Comparison of ENCODE assay signal across 29 mouse cellular contexts in the genomic region with DNA sequence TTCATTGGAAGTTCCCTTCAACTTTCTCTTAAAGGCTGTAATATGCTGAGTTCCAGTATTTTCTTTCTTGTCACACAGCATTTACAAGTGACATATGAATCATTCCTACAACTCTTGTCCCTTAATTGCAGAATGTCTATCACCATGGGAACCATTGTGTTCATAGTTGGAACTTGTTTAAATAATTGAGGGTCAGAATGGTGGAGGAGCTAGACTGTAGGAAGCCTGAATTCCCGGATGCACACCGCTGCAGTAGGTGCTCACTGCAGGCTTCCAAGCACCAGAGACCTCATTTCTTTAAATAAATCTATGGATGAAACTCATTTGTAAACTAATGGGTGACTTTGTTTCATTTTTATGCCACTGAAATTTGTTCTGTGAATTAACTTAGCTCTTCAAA.
DNase-seq lines count a peak whose midpoint lies in the region; ATAC-seq and TF ChIP-seq lines count a peak whose summit lies in the region.
"Had no signal": no experiment of that assay in that cellular context is flagged by ENCODE, and none has a peak within 500 bp of the region (broad histone marks: within the 10 kb centered on the region; RNA-seq: fewer than 3 reads in every experiment).

No protein-coding gene starts in this region.

- peak; percentile 21 for ATAC-seq in frontal cortex, adult (ENCODE audit: low TSS enrichment)
- ATAC-seq in forebrain, embryonic 16.5 days: peak; percentile 50; the same call in 1 of the 2 replicates
- no peak for ATAC-seq in hindbrain, embryonic 14.5 days (ENCODE audit: low FRiP score)
- ATAC-seq: intestine, embryonic 16.5 days; Patski had no signal

- TF ChIP-seq CTCF in kidney, adult 2 months (conservative IDR thresholded peaks at IDR 0.05; ENCODE audit: insufficient read depth, insufficient read length, low read depth, low read length): no peak

- H3K4me2 ChIP-seq in forebrain, embryonic 16.5 days (ENCODE audit: low read length): no peak overlapping the region
- no peak overlapping the region for H3K4me2 ChIP-seq in hindbrain, embryonic 14.5 days (replicated peaks)
- H3K4me2 ChIP-seq: embryonic facial prominence, embryonic 15.5 days; heart, embryonic 11.5 days; hindbrain, embryonic 12.5 days; limb, embryonic 12.5 days; liver, embryonic 15.5 days; lung, embryonic 15.5 days; stomach, embryonic 15.5 days had no signal

- H3K4me1 ChIP-seq in forebrain, embryonic 16.5 days (replicated peaks; ENCODE audit: control insufficient read depth, insufficient read depth, low read length): peaks cover 20% of the 10 kb centered on the region
- no peaks in the 10 kb centered on the region for H3K4me1 ChIP-seq in kidney, adult 2 months (ENCODE audit: control insufficient read depth, insufficient read depth, low read length)
- peaks cover 35% of the 10 kb centered on the region for H3K4me1 ChIP-seq in hindbrain, embryonic 14.5 days (replicated peaks; ENCODE audit: control insufficient read depth, insufficient read depth, low read length)

- H3K27me3 ChIP-seq in forebrain, embryonic 16.5 days (replicated peaks; ENCODE audit: control insufficient read depth, insufficient read depth, low read length): no peaks in the 10 kb centered on the region
- H3K27me3 ChIP-seq in kidney, adult 2 months (replicated peaks; ENCODE audit: control insufficient read depth, insufficient read depth, low read length): no peaks in the 10 kb centered on the region
- no peaks in the 10 kb centered on the region for H3K27me3 ChIP-seq in hindbrain, embryonic 14.5 days (ENCODE audit: control insufficient read depth, insufficient read depth, low read length)
- H3K27me3 ChIP-seq: embryonic facial prominence, embryonic 15.5 days; hindbrain, embryonic 12.5 days; limb, embryonic 12.5 days; liver, embryonic 15.5 days; lung, embryonic 15.5 days; Patski; stomach, embryonic 15.5 days had no signal

- no peaks in the 10 kb centered on the region for H3K36me3 ChIP-seq in forebrain, embryonic 16.5 days (ENCODE audit: control insufficient read depth, insufficient read depth)
- peaks cover 1% of the 10 kb centered on the region; the same call in 1 of the 2 replicates for H3K36me3 ChIP-seq in kidney, adult 2 months (ENCODE audit: control insufficient read depth, insufficient read depth, low read length)
- H3K36me3 ChIP-seq in hindbrain, embryonic 14.5 days (replicated peaks; ENCODE audit: control insufficient read depth, insufficient read depth): no peaks in the 10 kb centered on the region
- H3K36me3 ChIP-seq: hindbrain, embryonic 12.5 days; liver, embryonic 15.5 days had no signal

- peak; percentile 32 for DNase-seq in embryo, embryonic 10.5 days (ENCODE audit: low spot score)
- DNase-seq in embryo, embryonic 10 days (ENCODE audit: low spot score): no peak
- DNase-seq in frontal cortex, postnatal 36 days (ENCODE audit: low spot score in 2 of 2): no peak
- peak; percentile 78 for DNase-seq in Muller cell, postnatal 12 days (ENCODE audit: inconsistent ontology term)
- no peak for DNase-seq in kidney, adult 2 months
- DNase-seq in hindbrain, embryonic 14.5 days (ENCODE audit: low spot score): no peak
- DNase-seq: adrenal gland, postnatal 10 days; cerebellum, adult 2 months; cerebellum, postnatal 14 days; gastrocnemius, postnatal 14 days; heart, postnatal 36 days; kidney, adult 9 months; kidney, postnatal 10 days; midbrain, embryonic 14.5 days; right cerebral cortex, postnatal 25 days; thymus, postnatal 14 days had no signal

- H3K27ac ChIP-seq in forebrain, embryonic 16.5 days (ENCODE audit: low read length): no peak overlapping the region
- no peak overlapping the region for H3K27ac ChIP-seq in kidney, adult 2 months (ENCODE audit: insufficient read depth, low read depth, low read length)
- no peak overlapping the region for H3K27ac ChIP-seq in hindbrain, embryonic 14.5 days
- H3K27ac ChIP-seq: embryonic facial prominence, embryonic 15.5 days; hindbrain, embryonic 12.5 days; limb, embryonic 12.5 days; liver, embryonic 15.5 days; lung, embryonic 15.5 days; macrophage; stomach, embryonic 15.5 days had no signal

- no peak overlapping the region for H3K4me3 ChIP-seq in forebrain, embryonic 16.5 days (replicated peaks; ENCODE audit: low read length)
- no peak overlapping the region for H3K4me3 ChIP-seq in kidney, adult 2 months (ENCODE audit: insufficient read depth, low read depth, low read length)
- H3K4me3 ChIP-seq in hindbrain, embryonic 14.5 days (replicated peaks; ENCODE audit: low read length): no peak overlapping the region
- H3K4me3 ChIP-seq: embryonic facial prominence, embryonic 15.5 days; hindbrain, embryonic 12.5 days; limb, embryonic 12.5 days; liver, embryonic 15.5 days; lung, embryonic 15.5 days; stomach, embryonic 15.5 days had no signal

- H3K9me3 ChIP-seq in forebrain, embryonic 16.5 days (ENCODE audit: control insufficient read depth, low read length): no peaks in the 10 kb centered on the region
- H3K9me3 ChIP-seq in hindbrain, embryonic 14.5 days (ENCODE audit: control insufficient read depth, low read length): no peaks in the 10 kb centered on the region
- H3K9me3 ChIP-seq: embryonic facial prominence, embryonic 15.5 days; G1E; hindbrain, embryonic 12.5 days; limb, embryonic 12.5 days; liver, embryonic 15.5 days; lung, embryonic 15.5 days; stomach, embryonic 15.5 days had no signal

- no peak for TF ChIP-seq POLR2A in kidney, adult 2 months (IDR thresholded peaks at IDR 0.05; ENCODE audit: low read depth, low read length)

- H3K9ac ChIP-seq in forebrain, embryonic 16.5 days (replicated peaks; ENCODE audit: low read depth, low read length): no peak overlapping the region
- H3K9ac ChIP-seq in hindbrain, embryonic 14.5 days: no peak overlapping the region
- H3K9ac ChIP-seq: embryonic facial prominence, embryonic 15.5 days; hindbrain, embryonic 12.5 days; limb, embryonic 12.5 days; liver, embryonic 15.5 days; lung, embryonic 15.5 days; stomach, embryonic 15.5 days had no signal

- WGBS in forebrain, embryonic 16.5 days: 9% methylated on average over 2 of the region's 2 CpGs
- 86% methylated on average over 2 of the region's 2 CpGs for WGBS in kidney, adult 2 months
- 26% methylated on average over 2 of the region's 2 CpGs for WGBS in hindbrain, embryonic 14.5 days

Comparison
In these comparisons a context has a peak if more than half of its experiments do, and no peak if none do; other contexts are left out.
1. DNase-seq: peak in embryo, embryonic 10.5 days (single experiment) and Muller cell, postnatal 12 days (single experiment); none in embryo, embryonic 10 days (single experiment), frontal cortex, postnatal 36 days (0 of 2), kidney, adult 2 months (single experiment) and hindbrain, embryonic 14.5 days (single experiment).